In the genomic region with DNA sequence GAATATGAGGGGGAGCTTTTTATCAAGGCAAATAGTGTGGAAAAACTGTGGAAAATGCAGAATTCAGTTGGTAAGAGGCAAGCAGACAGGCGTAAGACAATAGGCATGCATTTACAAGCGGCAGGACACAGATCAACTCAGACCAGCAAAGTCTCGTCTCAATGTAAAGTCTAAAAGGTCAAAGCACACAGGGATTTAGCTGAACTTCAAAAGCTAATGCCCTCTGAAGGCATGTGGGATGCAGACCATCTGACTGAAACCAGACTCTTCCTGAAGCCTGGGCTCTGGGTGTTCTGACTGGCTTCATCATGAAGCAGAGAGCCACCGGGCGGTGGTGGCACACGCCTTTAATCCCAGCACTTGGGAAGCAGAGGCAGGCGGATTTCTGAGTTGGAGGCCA, we compare ENCODE assay signal across 9 mouse cellular contexts.
"Had no signal": no experiment of that assay in that cellular context is flagged by ENCODE, and none has a peak within 500 bp of the region (broad histone marks: within the 10 kb centered on the region; RNA-seq: fewer than 3 reads in every experiment).

No protein-coding gene starts in this region.

- H3K27ac ChIP-seq: limb, embryonic 15.5 days; liver, embryonic 15.5 days; midbrain, embryonic 13.5 days had no signal

- ATAC-seq: intestine, embryonic 16.5 days; midbrain, embryonic 13.5 days had no signal

- H3K9ac ChIP-seq: limb, embryonic 15.5 days; liver, embryonic 15.5 days; midbrain, embryonic 13.5 days had no signal

- H3K4me1 ChIP-seq: limb, embryonic 15.5 days; liver, embryonic 15.5 days; midbrain, embryonic 13.5 days had no signal

- H3K36me3 ChIP-seq: liver, embryonic 15.5 days had no signal

- H3K9me3 ChIP-seq: limb, embryonic 15.5 days; liver, embryonic 15.5 days; midbrain, embryonic 13.5 days had no signal

- H3K4me2 ChIP-seq: limb, embryonic 15.5 days; liver, embryonic 15.5 days; midbrain, embryonic 13.5 days had no signal

- H3K4me3 ChIP-seq: limb, embryonic 15.5 days; liver, embryonic 15.5 days; midbrain, embryonic 13.5 days had no signal

- DNase-seq: layer of hippocampus, postnatal 36 days; lung, postnatal 10 days; right cerebral cortex, adult 18-20 months; right cerebral cortex, postnatal 25 days; thymus, postnatal 36 days had no signal

- H3K27me3 ChIP-seq: limb, embryonic 15.5 days; liver, embryonic 15.5 days; midbrain, embryonic 13.5 days had no signal
